ENCODE assay signal across 11 mouse cellular contexts in genomic region chr3:153831873-153832653, GRCm38 (mm10). TPM values are rescaled to one million over a fixed set of nuclear protein-coding genes. Genes with fewer than 3 reads are reported as not detected.
DNase-seq lines count a peak whose midpoint lies in the region; ATAC-seq and TF ChIP-seq lines count a peak whose summit lies in the region.
"Had no signal": no experiment of that assay in that cellular context is flagged by ENCODE, and none has a peak within 500 bp of the region (broad histone marks: within the 10 kb centered on the region; RNA-seq: fewer than 3 reads in every experiment).

No protein-coding gene starts in this region.

- no peaks in the 10 kb centered on the region for H3K27me3 ChIP-seq in kidney, embryonic 15.5 days
- H3K27me3 ChIP-seq in kidney, adult 2 months (replicated peaks; ENCODE audit: control insufficient read depth, insufficient read depth, low read length) = no peaks in the 10 kb centered on the region
- H3K27me3 ChIP-seq in embryonic facial prominence, embryonic 13.5 days = no peaks in the 10 kb centered on the region
- H3K27me3 ChIP-seq: limb, embryonic 13.5 days had no signal

- 84% methylated on average over 4 of the region's 4 CpGs for WGBS in kidney, embryonic 15.5 days
- WGBS in kidney, adult 2 months = 86% methylated on average over 4 of the region's 4 CpGs
- 79% methylated on average over 4 of the region's 4 CpGs for WGBS in embryonic facial prominence, embryonic 13.5 days

- H3K36me3 ChIP-seq in kidney, embryonic 15.5 days = no peaks in the 10 kb centered on the region
- H3K36me3 ChIP-seq in kidney, adult 2 months (ENCODE audit: control insufficient read depth, insufficient read depth, low read length) = no peaks in the 10 kb centered on the region
- no peaks in the 10 kb centered on the region for H3K36me3 ChIP-seq in embryonic facial prominence, embryonic 13.5 days
- H3K36me3 ChIP-seq: limb, embryonic 13.5 days had no signal

- DNase-seq in cerebellum, adult 9-10 months = peak; percentile 20
- DNase-seq in kidney, adult 2 months = no peak
- no peak for DNase-seq in left cerebral cortex, postnatal 4 days
- no peak for DNase-seq in thymus, postnatal 4 days

- no peak overlapping the region for H3K4me3 ChIP-seq in kidney, embryonic 15.5 days (replicated peaks)
- H3K4me3 ChIP-seq in kidney, adult 2 months (ENCODE audit: insufficient read depth, low read depth, low read length) = no peak overlapping the region
- no peak overlapping the region for H3K4me3 ChIP-seq in embryonic facial prominence, embryonic 13.5 days
- H3K4me3 ChIP-seq: limb, embryonic 13.5 days had no signal

- H3K9ac ChIP-seq in kidney, embryonic 15.5 days = no peak overlapping the region
- no peak overlapping the region for H3K9ac ChIP-seq in embryonic facial prominence, embryonic 13.5 days
- H3K9ac ChIP-seq: limb, embryonic 13.5 days had no signal

- ATAC-seq in cerebellum, adult (ENCODE audit: insufficient number of reproducible peaks, low FRiP score, low TSS enrichment) = no peak; the same call in 1 of the 2 replicates
- peak; percentile 67 for ATAC-seq in kidney, embryonic 15.5 days (replicated peaks; ENCODE audit: low FRiP score)
- 0 out of 2 replicates have a peak, but pooled peaks have one; percentile 56 for ATAC-seq in embryonic facial prominence, embryonic 13.5 days (ENCODE audit: insufficient number of reproducible peaks, insufficient read depth, low FRiP score, low TSS enrichment, low read depth)
- ATAC-seq in megakaryocyte-erythroid progenitor cell, adult 5-6 weeks (replicated peaks; ENCODE audit: low FRiP score, low TSS enrichment, poor library complexity, severe bottlenecking) = peak; percentile 80

- no peak overlapping the region for H3K4me2 ChIP-seq in kidney, embryonic 15.5 days
- no peak overlapping the region for H3K4me2 ChIP-seq in embryonic facial prominence, embryonic 13.5 days
- H3K4me2 ChIP-seq: limb, embryonic 13.5 days had no signal

- no peak overlapping the region for H3K27ac ChIP-seq in kidney, embryonic 15.5 days
- H3K27ac ChIP-seq in kidney, adult 2 months (ENCODE audit: insufficient read depth, low read depth, low read length) = no peak overlapping the region
- no peak overlapping the region for H3K27ac ChIP-seq in embryonic facial prominence, embryonic 13.5 days
- H3K27ac ChIP-seq: limb, embryonic 13.5 days had no signal

- no peak for TF ChIP-seq POLR2A in kidney, adult 2 months (IDR thresholded peaks at IDR 0.05; ENCODE audit: low read depth, low read length)

- intact Hi-C loops in left cerebral cortex, postnatal 4 days (cut with DNase I) = no loop called here

- no peak for TF ChIP-seq CTCF in kidney, adult 2 months (conservative IDR thresholded peaks at IDR 0.05; ENCODE audit: insufficient read depth, insufficient read length, low read depth, low read length)

- H3K4me1 ChIP-seq in kidney, embryonic 15.5 days = no peaks in the 10 kb centered on the region
- no peaks in the 10 kb centered on the region for H3K4me1 ChIP-seq in kidney, adult 2 months (ENCODE audit: control insufficient read depth, insufficient read depth, low read length)
- H3K4me1 ChIP-seq in embryonic facial prominence, embryonic 13.5 days = no peaks in the 10 kb centered on the region
- H3K4me1 ChIP-seq: limb, embryonic 13.5 days had no signal

- no peaks in the 10 kb centered on the region for H3K9me3 ChIP-seq in kidney, embryonic 15.5 days (replicated peaks)
- H3K9me3 ChIP-seq in embryonic facial prominence, embryonic 13.5 days = no peaks in the 10 kb centered on the region
- H3K9me3 ChIP-seq: limb, embryonic 13.5 days had no signal

RNA-seq across cellular contexts. Expression of gene Asb17, which starts 11.9 kb away (rescaled TPM):
- 0.12 TPM in 1 of 2 replicates, not detected in the other for polyA plus RNA-seq in kidney, embryonic 15.5 days (2015; fragmentation: Nextera tagmentation; extraction: Ambion mirVana)
- 0.05 and 0.15 TPM in 2 replicates for polyA plus RNA-seq in kidney, adult 2 months (2012; rRNA removed)
- polyA plus RNA-seq in embryonic facial prominence, embryonic 13.5 days (2015; fragmentation: Nextera tagmentation; extraction: Ambion mirVana) = 0.22 and 0.39 TPM in 2 replicates
- 11.2 and 12.2 TPM in 2 replicates for total RNA-seq in megakaryocyte-erythroid progenitor cell, adult 5-6 weeks (2014; fragmentation: Nextera tagmentation)
- total RNA-seq in megakaryocyte-erythroid progenitor cell, adult 5-6 weeks (2017) = 3.7 and 4.2 TPM in 2 replicates
- total RNA-seq in left cerebral cortex, postnatal 4 days (2021) = not detected
- total RNA-seq: adrenal gland, postnatal 36 days; hematopoietic stem cell, adult 5-6 weeks had no signal
